Mouse (Mus musculus) liver, adult 2 months (tissue): Measurements from ENCODE around the gene Foxk2.

Experiments used
- CTCF ChIP-seq: fragments of 200-500 bp; IDR thresholded peaks from 2 replicates; pipeline ENCODE4 v1.5.1; 2011; ENCODE audit warnings: low read depth, low read length, control low read depth
- POLR2A ChIP-seq: fragments of 200-500 bp; IDR thresholded peaks from 2 replicates; pipeline ENCODE4 v1.6.1; 2011; ENCODE audit warnings: low read length, control low read depth; ENCODE audit not compliant: insufficient read depth; ENCODE audit errors: extremely low read depth

- no peak for TF ChIP-seq POLR2A
- TF ChIP-seq CTCF: no peak
Observed at GRCm38 (mm10) chr11:121305371-121305770, 45.6 kb downstream of the Foxk2 start.
